Mouse (Mus musculus): Measurements from ENCODE around the gene Iah1.

Iah1 gene

GRCm38 (mm10) chr12:21315923-21316868 lies at the start of gene Iah1:
TSS of gene Iah1 (plus strand) at chr12:21316389.
- DNase-seq: peak; percentile 90

- no peak for DNase-seq
Observed at GRCm38 (mm10) chr12:21266784-21267098, 49.4 kb upstream of the Iah1 start.

GRCm38 (mm10) chr12:21268083-21268616 lies 48.0 kb upstream of the Iah1 start:
- DNase-seq: no peak

- DNase-seq: no peak
Observed at GRCm38 (mm10) chr12:21274446-21274845, 41.7 kb upstream of the Iah1 start.

GRCm38 (mm10) chr12:21277352-21277864 lies 38.8 kb upstream of the Iah1 start:
- no peak for DNase-seq

- no peak for DNase-seq
Observed at GRCm38 (mm10) chr12:21284761-21285441, 31.3 kb upstream of the Iah1 start, which contains the start of gene Cpsf3. TSS of gene Cpsf3 (plus strand) at chr12:21285391.

GRCm38 (mm10) chr12:21285508-21286242 lies 30.5 kb upstream of the Iah1 start:
- DNase-seq: no peak

GRCm38 (mm10) chr12:21286243-21286622 lies 30.0 kb upstream of the Iah1 start, which contains the start of gene Itgb1bp1:
TSS of gene Itgb1bp1 (minus strand) at chr12:21286284.
- peak; percentile 99 for DNase-seq

GRCm38 (mm10) chr12:21286712-21287650 lies 29.2 kb upstream of the Iah1 start:
- DNase-seq: peak; percentile 26

GRCm38 (mm10) chr12:21288716-21289395 lies 27.3 kb upstream of the Iah1 start:
- peak; percentile 56 for DNase-seq

- peak; percentile 36 for DNase-seq
Observed at GRCm38 (mm10) chr12:21289651-21290050, 26.5 kb upstream of the Iah1 start.

- no peak for DNase-seq
Observed at GRCm38 (mm10) chr12:21298856-21299255, 17.3 kb upstream of the Iah1 start.

GRCm38 (mm10) chr12:21301324-21301723 lies 14.9 kb upstream of the Iah1 start:
- DNase-seq: no peak

- DNase-seq: no peak
Observed at GRCm38 (mm10) chr12:21301932-21302331, 14.3 kb upstream of the Iah1 start.

- DNase-seq: no peak
Observed at GRCm38 (mm10) chr12:21302361-21302783, 13.8 kb upstream of the Iah1 start.

GRCm38 (mm10) chr12:21305741-21306140 lies 10.4 kb upstream of the Iah1 start:
- DNase-seq: no peak

- no peak for DNase-seq
Observed at GRCm38 (mm10) chr12:21306721-21307120, 9.5 kb upstream of the Iah1 start.

GRCm38 (mm10) chr12:21312201-21312600 lies 4.0 kb upstream of the Iah1 start:
- no peak for DNase-seq

GRCm38 (mm10) chr12:21316869-21317265 lies 678 bp downstream of the Iah1 start:
- DNase-seq: peak; percentile 37

GRCm38 (mm10) chr12:21318143-21318895 lies 2.1 kb downstream of the Iah1 start:
- DNase-seq: peak; percentile 78

All from lung, postnatal 10 days (tissue).